Mouse (Mus musculus) bone marrow macrophage, adult 2 months (primary cell): Measurements from ENCODE around the gene Dnm1.

Experiments used
- CTCF ChIP-seq: IDR thresholded peaks from 2 replicates; pipeline ENCODE4 v1.5.1; 2012; ENCODE audit warnings: low read depth, mild to moderate bottlenecking, low read length, moderate library complexity
- POLR2A ChIP-seq: IDR thresholded peaks from 2 replicates; pipeline ENCODE4 v1.6.1; 2012; ENCODE audit warnings: mild to moderate bottlenecking, low read depth, low read length, borderline replicate concordance

GRCm38 (mm10) chr2:32352151-32353006 is 759 bp downstream of the Dnm1 start, which contains the start of gene Ciz1:
- TF ChIP-seq CTCF (no peak), POLR2A (no peak)
